Mouse (Mus musculus): ENCODE results near the gene Fkrp.

DNA sequence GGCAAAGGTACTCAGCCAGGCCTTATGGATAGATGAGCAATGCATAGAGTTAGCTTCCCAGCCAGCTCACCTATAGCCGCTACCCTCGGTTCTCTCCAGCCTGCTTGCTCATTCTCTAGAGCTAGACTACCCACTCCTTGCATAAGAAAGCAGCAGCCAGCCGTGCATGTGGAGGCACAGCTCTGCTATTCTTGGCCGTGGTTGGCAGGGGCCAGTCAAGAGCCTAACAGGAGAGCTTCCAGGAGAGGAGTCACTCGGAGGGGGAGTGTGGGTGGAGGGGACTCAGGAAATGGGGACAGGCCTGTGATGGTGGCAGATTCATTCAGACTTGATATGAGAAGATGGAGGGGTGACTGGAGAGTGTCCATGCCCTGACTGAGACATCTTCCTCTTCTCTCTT, 7.2 kb upstream of the Fkrp start:
- 0 out of 2 replicates have a peak, but pooled peaks have one; percentile 2 for TF ChIP-seq CTCF (IDR thresholded peaks at IDR 0.05)
- no peak for TF ChIP-seq POLR2A (IDR thresholded peaks at IDR 0.05; ENCODE audit: insufficient read depth, low read depth, low read length)
- 0 out of 2 replicates have a peak, but pooled peaks have one; percentile 13 for TF ChIP-seq EP300 (IDR thresholded peaks at IDR 0.05; ENCODE audit: insufficient read depth, low read depth, low read length)

All from heart, adult 2 months (tissue).